Mouse (Mus musculus) c-Kit-positive CD71-positive TER-119-positive erythroid progenitor cells, embryonic 14.5 days (primary cell): ENCODE results near the gene Sox14.

Experiments used
- DNase-seq: peaks from one replicate; pipeline ENCODE4 v3.0.0-alpha.2; 2013; ENCODE audit warnings: low spot score

The Sox14 gene

DNA sequence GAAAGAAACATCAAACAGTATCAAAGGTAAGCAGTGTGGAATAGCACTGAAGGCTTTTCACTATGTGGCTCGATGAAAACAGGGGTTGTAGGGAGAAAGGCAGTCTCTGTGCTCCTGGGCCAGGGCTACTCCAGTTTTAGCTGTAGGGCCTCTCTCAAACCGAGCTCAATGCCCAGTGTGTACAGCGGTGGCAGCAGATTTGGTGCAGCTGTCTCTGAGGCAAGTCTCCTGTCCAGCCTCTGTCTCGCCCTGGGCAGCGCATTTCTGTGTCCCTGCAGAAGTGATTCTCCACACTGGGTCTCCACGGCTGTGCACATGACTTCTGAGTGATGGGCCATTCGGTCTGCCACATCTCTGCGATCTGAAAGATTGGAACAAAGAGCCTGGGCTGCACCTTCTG lies 27.6 kb downstream of the Sox14 start:
- no peak for DNase-seq

- peak; percentile 40 for DNase-seq
These were observed 29.1 kb downstream of the Sox14 start for GRCm38 (mm10) chr9:99846820-99847219.

GRCm38 (mm10) chr9:99839367-99839766 lies 36.6 kb downstream of the Sox14 start:
- no peak for DNase-seq

DNA sequence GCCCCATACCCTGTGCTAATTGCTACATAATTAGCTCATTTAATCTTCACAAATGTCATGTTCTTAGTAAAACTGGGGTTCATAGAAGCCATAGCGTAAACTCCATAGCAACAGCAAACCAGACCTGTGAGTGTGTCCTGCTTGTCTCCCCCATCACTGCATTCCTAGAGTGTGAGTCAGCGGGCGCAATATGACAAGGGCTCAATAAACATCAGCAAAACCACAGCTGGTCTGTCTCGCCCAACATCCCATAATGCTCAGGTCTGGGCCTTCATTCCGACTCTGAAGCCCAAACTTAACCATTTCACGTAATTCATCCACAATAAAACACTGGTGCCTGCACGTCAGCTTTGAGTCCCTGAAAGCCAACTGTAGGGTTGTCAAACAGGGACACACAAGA lies 37.1 kb downstream of the Sox14 start:
- DNase-seq, result no peak

DNA sequence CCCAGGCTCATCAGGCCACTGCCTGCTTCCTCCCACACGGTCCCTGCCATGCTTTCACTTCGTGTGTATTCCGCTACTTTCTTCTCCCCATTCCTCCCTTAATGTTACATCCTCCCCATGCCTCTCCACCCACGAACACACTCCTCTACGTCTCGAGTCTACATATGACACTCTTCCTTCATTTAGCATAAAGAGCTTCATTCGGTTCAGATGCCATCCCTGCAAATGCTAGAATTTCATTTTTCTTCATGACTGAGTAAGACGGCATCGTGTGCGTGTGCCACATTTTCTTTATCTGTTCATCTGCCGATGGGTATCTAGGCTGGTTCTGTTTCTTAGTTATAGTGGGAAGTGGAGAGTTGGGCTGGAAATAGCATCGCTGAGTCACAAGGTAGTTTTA lies 39.3 kb downstream of the Sox14 start:
- no peak for DNase-seq

DNA sequence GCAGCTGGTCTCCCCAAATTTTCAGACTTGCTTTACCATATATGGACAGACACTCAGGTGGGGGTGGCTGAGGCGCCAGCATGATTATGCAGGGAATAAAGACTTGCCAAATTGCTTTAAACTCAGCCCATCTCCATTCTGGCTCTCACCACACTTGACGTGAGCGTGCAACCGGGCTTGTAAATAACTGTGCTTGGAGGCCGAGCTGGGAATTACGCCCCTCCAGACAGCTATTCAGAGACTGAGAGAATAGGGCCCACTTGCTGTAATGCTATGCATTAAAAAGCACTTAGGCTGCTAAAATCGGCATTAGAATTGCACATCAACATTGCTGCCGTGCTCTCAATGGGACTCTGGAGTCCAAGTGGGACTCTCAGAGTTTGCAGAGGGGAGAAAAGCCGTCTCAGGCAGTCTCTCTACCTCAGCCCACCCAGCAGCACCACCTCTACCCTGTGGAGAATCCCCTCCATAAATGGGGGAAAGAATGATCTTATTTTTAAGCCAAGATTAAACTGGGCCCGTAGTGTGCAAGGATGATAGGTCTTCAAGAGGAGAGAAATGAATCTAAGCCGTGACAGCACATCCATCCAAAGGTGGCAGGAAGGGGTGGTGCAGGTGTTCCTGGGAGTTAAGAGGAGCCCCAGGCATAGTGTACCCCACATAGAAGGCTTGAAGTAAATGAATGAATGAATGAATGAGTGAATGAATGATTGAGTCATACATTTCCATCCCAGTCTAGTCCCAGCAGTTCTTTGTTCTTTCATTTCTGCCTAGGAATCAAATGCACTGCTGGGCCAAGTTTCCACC lies 40.1 kb downstream of the Sox14 start:
- DNase-seq, result no peak
